Mouse (Mus musculus): ENCODE data around the gene Cd3d.

- TF ChIP-seq MAX (IDR thresholded peaks at IDR 0.05; ENCODE audit: low read depth) (no peak), POLR2A (IDR thresholded peaks at IDR 0.05; ENCODE audit: insufficient read length, low read depth) (no peak)
These were observed 27.2 kb upstream of the Cd3d start for GRCm38 (mm10) chr9:44954432-44954831.

Data from myocyte (in vitro differentiated cells).